Mouse (Mus musculus): Measurements from ENCODE around the gene Src.
A peak's percentile ranks its signal among the peaks of the same experiment; 100 is the strongest.
"Not testable (repeated sequence)": the region's sequence is repeated elsewhere in the genome, so short reads cannot be mapped to it uniquely, and the experiment has no call there.

The Src gene

DNA sequence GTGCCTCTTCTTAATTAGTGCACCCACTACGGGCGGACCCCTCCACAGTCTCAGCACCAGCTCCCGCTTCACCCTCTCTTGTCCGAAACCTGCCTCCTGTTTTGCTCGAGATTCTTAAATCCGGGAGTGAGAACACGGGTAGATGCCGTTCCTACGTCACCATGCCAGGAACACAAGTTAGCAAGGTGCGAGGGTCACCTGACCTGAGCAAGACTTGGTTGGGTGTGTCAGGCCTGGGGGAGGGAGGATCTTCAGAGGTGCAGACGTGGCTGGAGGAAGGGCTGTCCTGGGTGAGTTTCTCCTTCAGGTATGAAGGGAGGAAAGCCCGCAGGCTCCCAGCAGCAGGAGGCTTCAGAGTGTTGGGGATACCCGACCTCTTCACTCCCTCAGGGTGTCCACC, at the start of gene Src:
TSS of gene Src (plus strand) at position 239 of the 400 bp plus-strand sequence.
- no peak for DNase-seq (ENCODE audit: low spot score)

- no peak for DNase-seq (ENCODE audit: low spot score)
Measured at GRCm38 (mm10) chr2:157371696-157372095, 46.5 kb upstream of the Src start.

- peak; percentile 75 for DNase-seq (ENCODE audit: low spot score)
Measured at GRCm38 (mm10) chr2:157373681-157374080, 44.6 kb upstream of the Src start.

GRCm38 (mm10) chr2:157375051-157375450, 43.2 kb upstream of the Src start:
- no peak for DNase-seq (ENCODE audit: low spot score)

DNA sequence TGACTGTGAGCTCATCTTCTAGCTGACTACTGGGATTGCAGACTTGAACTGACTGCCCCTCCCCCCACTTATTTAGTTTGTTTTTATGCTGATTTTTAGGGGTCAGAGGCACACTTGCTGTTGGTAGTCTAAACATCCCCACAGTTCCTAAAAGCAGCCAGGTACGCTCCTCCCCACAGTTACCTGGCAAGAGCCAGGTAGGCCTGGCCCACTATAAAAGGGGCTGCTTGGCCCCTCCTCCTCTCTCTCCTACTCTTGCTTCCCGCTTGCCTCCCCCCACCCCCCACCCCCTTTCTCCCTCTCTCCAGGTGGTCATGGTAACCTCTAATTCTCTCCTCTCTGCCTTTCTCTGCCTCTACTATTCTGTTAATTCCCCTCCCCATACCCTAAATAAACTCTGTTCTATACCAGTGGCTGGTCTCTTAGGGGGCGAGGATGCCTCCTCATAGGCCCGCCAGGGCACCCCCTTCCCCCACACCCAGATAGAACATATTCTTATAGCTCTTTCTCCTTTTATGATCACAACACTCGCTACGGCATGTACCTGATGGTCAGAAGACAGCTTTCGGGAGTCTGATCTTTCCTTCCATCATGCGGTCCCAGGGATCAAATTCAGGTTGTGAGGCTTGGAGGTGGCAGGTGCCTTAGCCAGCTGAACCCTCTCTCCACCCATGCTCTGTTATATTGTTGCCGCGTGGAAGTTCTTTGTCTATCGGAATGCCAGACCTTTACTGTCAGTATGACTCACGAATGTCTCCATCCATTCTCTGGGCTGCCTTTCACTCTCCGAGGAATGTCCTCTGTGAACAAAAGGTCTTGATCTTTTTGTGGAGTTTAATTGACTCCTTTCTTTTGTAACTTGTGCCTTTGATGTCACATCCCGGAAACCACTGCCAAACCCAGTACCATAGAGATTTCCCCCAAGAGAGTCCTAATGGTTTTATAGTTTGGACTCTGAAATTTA, 42.2 kb upstream of the Src start:
- DNase-seq (ENCODE audit: low spot score): no peak

GRCm38 (mm10) chr2:157376995-157377394, 41.2 kb upstream of the Src start:
- DNase-seq (ENCODE audit: low spot score): no peak

DNA sequence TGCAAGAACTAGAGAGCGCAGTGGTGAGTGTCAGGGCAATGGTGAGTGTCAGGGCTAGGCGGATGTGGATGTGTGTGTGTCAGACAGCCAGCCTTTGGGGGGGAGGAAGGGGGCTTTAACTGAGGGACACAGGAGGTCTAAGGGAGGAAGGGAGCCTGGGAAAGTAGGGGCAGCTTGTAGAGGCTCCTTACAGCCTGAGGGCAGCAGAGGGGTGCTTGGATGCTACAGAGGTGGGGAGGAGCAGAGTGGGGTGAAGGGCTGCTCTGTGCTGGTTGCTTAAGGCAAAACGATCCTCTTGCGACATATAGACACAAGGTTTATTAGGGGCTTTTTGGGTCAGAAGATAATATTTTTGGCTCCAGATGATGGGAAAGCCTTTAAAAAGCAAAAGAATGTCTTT, 33.4 kb upstream of the Src start:
- no peak for DNase-seq (ENCODE audit: low spot score)

GRCm38 (mm10) chr2:157388901-157389590, 29.2 kb upstream of the Src start:
- not testable (repeated sequence) for DNase-seq (ENCODE audit: low spot score)

DNA sequence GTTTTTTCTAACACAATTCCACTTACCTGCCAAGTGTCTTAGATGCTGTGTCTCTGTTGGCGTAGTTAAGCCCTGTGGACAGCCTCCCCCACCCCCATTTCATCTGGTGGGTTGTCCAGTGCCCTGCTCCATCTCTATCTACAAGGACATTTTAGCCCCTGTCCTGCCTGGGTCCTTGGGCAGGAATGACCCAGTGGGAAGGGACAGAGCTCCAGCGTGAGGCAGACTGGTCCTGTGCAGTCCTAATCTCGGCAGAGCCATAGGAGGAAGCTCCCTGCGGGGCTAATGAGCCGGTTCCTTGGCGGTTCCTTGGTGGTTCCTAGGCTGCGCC, 28.7 kb upstream of the Src start:
- no peak for DNase-seq (ENCODE audit: low spot score)

DNA sequence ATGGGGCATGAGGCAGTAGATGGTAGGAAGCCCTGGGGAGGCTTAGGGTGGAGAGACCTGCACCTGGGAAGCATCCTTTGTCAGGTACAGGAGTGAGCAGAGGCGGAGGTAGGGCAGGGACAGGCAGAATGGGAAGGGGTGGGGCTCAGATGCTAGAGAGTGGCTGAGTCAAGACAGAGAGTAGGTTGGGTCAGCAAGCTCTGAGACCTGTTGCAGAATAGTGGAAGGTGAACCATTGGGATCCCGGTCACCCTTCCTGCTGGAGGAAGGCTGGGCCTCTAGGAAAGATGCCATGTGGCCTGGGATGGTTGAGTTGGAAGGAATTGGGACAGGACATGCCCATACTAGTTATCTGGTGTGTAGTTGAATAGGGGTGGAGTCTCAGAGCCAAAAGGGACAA, 25.9 kb upstream of the Src start:
- no peak for DNase-seq (ENCODE audit: low spot score)

- no peak for DNase-seq (ENCODE audit: low spot score)
Measured at GRCm38 (mm10) chr2:157393549-157393948, 24.7 kb upstream of the Src start.

DNA sequence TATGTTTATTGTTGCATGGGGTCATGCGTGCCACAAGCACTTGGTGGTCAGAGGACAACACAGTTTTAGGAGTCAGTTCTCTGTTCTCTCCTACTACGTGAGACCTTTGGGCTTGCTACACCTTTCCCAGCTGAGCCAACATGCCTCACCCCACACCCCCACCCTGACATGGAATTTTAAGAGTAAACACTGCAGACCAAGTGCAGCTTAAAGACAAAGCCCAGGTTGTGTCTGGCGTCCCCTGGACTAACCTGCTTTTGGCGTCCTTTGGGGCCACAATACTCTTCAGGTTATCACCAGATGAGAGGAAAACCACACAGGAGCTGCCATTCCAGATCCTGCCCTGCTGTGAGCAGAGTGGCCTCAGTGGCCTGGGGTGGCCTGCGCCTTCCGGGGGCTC, 23.4 kb upstream of the Src start:
- peak; percentile 85 for DNase-seq (ENCODE audit: low spot score)

GRCm38 (mm10) chr2:157395371-157395770, 22.9 kb upstream of the Src start:
- no peak for DNase-seq (ENCODE audit: low spot score)

DNA sequence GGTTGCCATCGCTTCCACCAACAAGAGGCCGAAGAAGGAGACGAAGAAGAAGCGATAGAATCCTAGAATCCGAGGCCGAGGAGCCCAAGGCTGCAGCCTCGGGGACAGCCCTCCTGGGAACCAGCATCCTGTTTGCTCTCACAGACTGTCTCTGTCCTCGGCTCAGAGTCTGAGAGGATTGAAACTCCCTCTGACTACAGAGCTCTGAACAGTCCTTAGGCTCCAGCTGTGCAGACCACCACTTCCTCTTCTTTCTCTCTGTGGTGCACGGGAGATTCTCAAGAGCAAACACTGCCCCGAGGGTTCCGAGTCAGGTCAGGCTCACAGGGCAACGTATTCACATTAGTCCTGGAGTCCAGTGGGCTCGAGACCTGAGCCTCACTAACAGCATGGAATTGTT, 22.3 kb upstream of the Src start:
- no peak for DNase-seq (ENCODE audit: low spot score)

DNA sequence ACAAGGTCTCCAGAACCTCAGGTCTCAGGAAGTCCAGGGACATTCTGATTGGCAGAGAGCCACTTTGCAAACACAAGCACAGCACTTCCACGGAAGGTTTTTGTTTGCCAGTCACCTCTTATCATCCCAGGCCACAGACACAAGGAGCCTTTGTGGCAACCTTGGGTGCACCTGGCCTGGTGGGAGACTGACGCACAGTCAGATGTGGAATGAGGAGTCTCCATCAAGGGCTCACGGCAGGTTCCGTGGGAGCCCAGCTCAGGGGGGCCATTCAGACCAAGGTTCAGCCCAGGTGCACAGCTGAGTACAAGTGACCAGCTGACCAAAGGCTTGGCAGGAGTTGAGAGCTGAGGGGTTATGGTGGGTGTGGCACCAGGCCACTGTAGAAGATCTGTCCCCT, 20.9 kb upstream of the Src start:
- no peak for DNase-seq (ENCODE audit: low spot score)

- DNase-seq (ENCODE audit: low spot score): no peak
Measured at GRCm38 (mm10) chr2:157398539-157398938, 19.7 kb upstream of the Src start.

- no peak for DNase-seq (ENCODE audit: low spot score)
Measured at GRCm38 (mm10) chr2:157399797-157400196, 18.4 kb upstream of the Src start.

GRCm38 (mm10) chr2:157400491-157400890, 17.8 kb upstream of the Src start:
- DNase-seq (ENCODE audit: low spot score): no peak

GRCm38 (mm10) chr2:157401261-157401660, 17.0 kb upstream of the Src start:
- DNase-seq (ENCODE audit: low spot score): no peak

GRCm38 (mm10) chr2:157407596-157407995, 10.6 kb upstream of the Src start:
- DNase-seq (ENCODE audit: low spot score): peak; percentile 76

- no peak for DNase-seq (ENCODE audit: low spot score)
Measured at GRCm38 (mm10) chr2:157409793-157410533, 8.3 kb upstream of the Src start.

DNA sequence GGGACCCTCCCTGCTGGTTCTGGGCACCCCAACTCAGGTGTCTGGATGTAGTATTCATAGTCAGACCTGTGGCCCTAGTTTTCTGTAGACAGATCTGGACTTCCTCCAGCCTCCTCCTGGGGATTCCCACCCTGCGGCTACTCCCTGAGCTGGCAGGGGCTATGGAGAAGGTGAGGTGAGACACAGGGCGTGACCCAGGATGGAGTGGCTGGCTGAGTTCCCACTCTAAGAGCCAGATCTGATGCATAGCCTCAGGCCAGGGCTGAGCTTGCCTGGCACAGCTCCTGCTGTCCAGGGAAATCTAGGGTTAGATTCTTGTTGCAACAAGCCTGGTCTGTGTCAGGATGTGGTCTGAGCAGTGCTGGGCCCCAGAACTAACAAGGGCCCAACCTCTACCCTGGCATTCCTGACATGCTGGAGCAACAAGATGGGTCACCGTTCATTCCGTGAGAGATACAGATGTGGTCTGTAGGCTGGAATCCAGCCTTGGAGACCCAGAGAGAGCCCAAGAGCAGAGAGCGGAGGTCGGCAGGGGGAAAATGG, 7.0 kb upstream of the Src start:
- DNase-seq (ENCODE audit: low spot score): peak; percentile 53
